Mouse (Mus musculus): ENCODE measurements around the gene Aqp1. TPM values are rescaled to one million over a fixed set of nuclear protein-coding genes. Genes with fewer than 3 reads are reported as not detected.

The Aqp1 gene
- polyA plus RNA-seq, 1 experiment from 2014 or later = 140 TPM

GRCm38 (mm10) chr6:55319585-55320551 lies 16.4 kb upstream of the Aqp1 start:
- H3K9ac ChIP-seq (ENCODE audit: low read depth, low read length) = no peak overlapping the region
- WGBS = 62% methylated on average over 14 of the region's 14 CpGs
- no peaks in the 10 kb centered on the region; the same call in 1 of the 2 replicates for H3K36me3 ChIP-seq (ENCODE audit: insufficient read depth, low read length)
- no peak for TF ChIP-seq CTCF (IDR thresholded peaks at IDR 0.05; ENCODE audit: low read depth)
- no peak overlapping the region for H3K27ac ChIP-seq
- 0 out of 2 replicates have a peak, but pooled peaks cover 6% of the 10 kb centered on the region for H3K4me1 ChIP-seq (replicated peaks; ENCODE audit: insufficient read depth, low read length)
- no peaks in the 10 kb centered on the region for H3K9me3 ChIP-seq (replicated peaks; ENCODE audit: low read length)
- no peak overlapping the region for H3K4me3 ChIP-seq (replicated peaks; ENCODE audit: low read depth, low read length)
- DNase-seq (ENCODE audit: low spot score) (no peak), ATAC-seq (replicated peaks; ENCODE audit: low FRiP score, low read depth) (no peak)
- H3K4me2 ChIP-seq (ENCODE audit: low read length) = no peak overlapping the region
- no peaks in the 10 kb centered on the region for H3K27me3 ChIP-seq (ENCODE audit: insufficient read depth, low read length)

- Histone ChIP-seq H3K9ac (ENCODE audit: low read depth, low read length) (no peak overlapping the region), H3K36me3 (ENCODE audit: insufficient read depth, low read length) (no peaks in the 10 kb centered on the region; the same call in 1 of the 2 replicates), H3K4me2 (ENCODE audit: low read length) (no peak overlapping the region), H3K4me3 (replicated peaks; ENCODE audit: low read depth, low read length) (no peak overlapping the region), H3K27me3 (ENCODE audit: insufficient read depth, low read length) (no peaks in the 10 kb centered on the region), H3K27ac (no peak overlapping the region), H3K4me1 (replicated peaks; ENCODE audit: insufficient read depth, low read length) (0 out of 2 replicates have a peak, but pooled peaks cover 6% of the 10 kb centered on the region), H3K9me3 (replicated peaks; ENCODE audit: low read length) (no peaks in the 10 kb centered on the region)
- WGBS = 75% methylated on average over 4 of the region's 4 CpGs
- DNase-seq (ENCODE audit: low spot score) (no peak), ATAC-seq (replicated peaks; ENCODE audit: low FRiP score, low read depth) (0 out of 2 replicates have a peak, but pooled peaks have one; percentile 19)
- TF ChIP-seq CTCF (IDR thresholded peaks at IDR 0.05; ENCODE audit: low read depth) = no peak
Measured at GRCm38 (mm10) chr6:55320894-55321293, 15.3 kb upstream of the Aqp1 start.

GRCm38 (mm10) chr6:55321518-55321917 lies 14.7 kb upstream of the Aqp1 start:
- Histone ChIP-seq H3K36me3 (ENCODE audit: insufficient read depth, low read length) (no peaks in the 10 kb centered on the region; the same call in 1 of the 2 replicates), H3K27me3 (ENCODE audit: insufficient read depth, low read length) (no peaks in the 10 kb centered on the region), H3K9ac (ENCODE audit: low read depth, low read length) (no peak overlapping the region), H3K9me3 (replicated peaks; ENCODE audit: low read length) (no peaks in the 10 kb centered on the region), H3K4me2 (ENCODE audit: low read length) (no peak overlapping the region), H3K27ac (no peak overlapping the region), H3K4me1 (replicated peaks; ENCODE audit: insufficient read depth, low read length) (0 out of 2 replicates have a peak, but pooled peaks cover 6% of the 10 kb centered on the region), H3K4me3 (replicated peaks; ENCODE audit: low read depth, low read length) (no peak overlapping the region)
- ATAC-seq (replicated peaks; ENCODE audit: low FRiP score, low read depth) (no peak), DNase-seq (ENCODE audit: low spot score) (no peak)
- TF ChIP-seq CTCF (IDR thresholded peaks at IDR 0.05; ENCODE audit: low read depth) = no peak
- 61% methylated on average over 6 of the region's 6 CpGs for WGBS

GRCm38 (mm10) chr6:55322980-55323379 lies 13.3 kb upstream of the Aqp1 start:
- Histone ChIP-seq H3K9me3 (replicated peaks; ENCODE audit: low read length) (no peaks in the 10 kb centered on the region), H3K27me3 (ENCODE audit: insufficient read depth, low read length) (no peaks in the 10 kb centered on the region), H3K4me2 (ENCODE audit: low read length) (no peak overlapping the region), H3K9ac (ENCODE audit: low read depth, low read length) (no peak overlapping the region), H3K4me1 (replicated peaks; ENCODE audit: insufficient read depth, low read length) (0 out of 2 replicates have a peak, but pooled peaks cover 6% of the 10 kb centered on the region), H3K27ac (no peak overlapping the region), H3K4me3 (replicated peaks; ENCODE audit: low read depth, low read length) (no peak overlapping the region), H3K36me3 (ENCODE audit: insufficient read depth, low read length) (no peaks in the 10 kb centered on the region; the same call in 1 of the 2 replicates)
- no peak for DNase-seq (ENCODE audit: low spot score)
- TF ChIP-seq CTCF (IDR thresholded peaks at IDR 0.05; ENCODE audit: low read depth) = no peak
- WGBS = 96% methylated on average over 2 of the region's 2 CpGs
- ATAC-seq (replicated peaks; ENCODE audit: low FRiP score, low read depth) = no peak

- no peak for ATAC-seq (replicated peaks; ENCODE audit: low FRiP score, low read depth)
- no peak for DNase-seq (ENCODE audit: low spot score)
- Histone ChIP-seq H3K9me3 (replicated peaks; ENCODE audit: low read length) (no peaks in the 10 kb centered on the region), H3K27me3 (ENCODE audit: insufficient read depth, low read length) (no peaks in the 10 kb centered on the region), H3K4me1 (replicated peaks; ENCODE audit: insufficient read depth, low read length) (0 out of 2 replicates have a peak, but pooled peaks cover 6% of the 10 kb centered on the region), H3K4me2 (ENCODE audit: low read length) (no peak overlapping the region), H3K4me3 (replicated peaks; ENCODE audit: low read depth, low read length) (no peak overlapping the region), H3K36me3 (ENCODE audit: insufficient read depth, low read length) (no peaks in the 10 kb centered on the region), H3K27ac (no peak overlapping the region), H3K9ac (ENCODE audit: low read depth, low read length) (no peak overlapping the region)
- no peak for TF ChIP-seq CTCF (IDR thresholded peaks at IDR 0.05; ENCODE audit: low read depth)
- 51% methylated on average over 17 of the region's 17 CpGs for WGBS
Measured at GRCm38 (mm10) chr6:55323908-55324634, 12.2 kb upstream of the Aqp1 start.

- Histone ChIP-seq H3K4me1 (replicated peaks; ENCODE audit: insufficient read depth, low read length) (0 out of 2 replicates have a peak, but pooled peaks cover 2% of the 10 kb centered on the region), H3K27me3 (ENCODE audit: insufficient read depth, low read length) (no peaks in the 10 kb centered on the region), H3K9ac (ENCODE audit: low read depth, low read length) (no peak overlapping the region), H3K4me2 (ENCODE audit: low read length) (no peak overlapping the region), H3K4me3 (replicated peaks; ENCODE audit: low read depth, low read length) (no peak overlapping the region), H3K36me3 (ENCODE audit: insufficient read depth, low read length) (no peaks in the 10 kb centered on the region), H3K27ac (no peak overlapping the region), H3K9me3 (replicated peaks; ENCODE audit: low read length) (no peaks in the 10 kb centered on the region)
- 65% methylated on average over 1 of the region's 1 CpGs for WGBS
- peak; percentile 30; the same call in 1 of the 2 replicates for TF ChIP-seq CTCF (IDR thresholded peaks at IDR 0.05; ENCODE audit: low read depth)
- no peak for ATAC-seq (replicated peaks; ENCODE audit: low FRiP score, low read depth)
- no peak for DNase-seq (ENCODE audit: low spot score)
Measured at GRCm38 (mm10) chr6:55324785-55325184, 11.4 kb upstream of the Aqp1 start.
